Mouse (Mus musculus) bone marrow, adult 2 months (tissue): ENCODE results near the gene Sbno2.

Experiments used
- CTCF ChIP-seq: fragments of 200-500 bp; IDR thresholded peaks from 2 replicates; pipeline ENCODE4 v1.5.1; 2011; ENCODE audit warnings: low read length, control low read depth; ENCODE audit not compliant: control insufficient read depth, insufficient read depth
- POLR2A ChIP-seq: fragments of 200-500 bp; IDR thresholded peaks from 2 replicates; pipeline ENCODE4 v1.6.1; 2011; ENCODE audit warnings: low read depth, mild to moderate bottlenecking, control low read depth, low read length, borderline replicate concordance; ENCODE audit not compliant: control insufficient read depth

DNA sequence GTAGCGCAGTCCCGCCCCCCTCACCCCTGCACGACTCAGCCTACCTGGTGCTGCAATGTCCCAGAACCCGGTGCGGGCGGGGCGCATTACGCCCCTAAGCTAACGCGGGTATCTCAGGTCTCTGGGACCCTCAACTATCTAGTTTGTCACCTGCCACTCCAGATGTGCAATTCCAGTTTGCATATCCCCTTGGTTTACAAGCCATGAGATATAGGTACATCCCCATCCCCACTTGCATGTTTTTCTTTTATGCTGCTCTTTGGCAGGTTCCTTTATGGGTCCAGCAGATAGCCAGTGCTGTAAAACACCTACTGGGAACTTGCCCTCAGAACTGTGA is 34.0 kb upstream of the Sbno2 start:
- TF ChIP-seq POLR2A = no peak
- no peak for TF ChIP-seq CTCF
